Mouse (Mus musculus) inflammation-experienced regulatory T-cells (primary cell): Measurements from ENCODE around the gene Vsir. TPM values are rescaled to one million over a fixed set of nuclear protein-coding genes. Genes with fewer than 3 reads are reported as not detected.

Experiments used
- polyA plus RNA-seq, 2 experiments: library from polyadenylated mRNA; unstranded; fragments of 100-300 nt; shearing (Covaris generic); gene quantifications; one replicate each; pipeline ENCODE4 v1.2.1; 2017

Vsir gene
- 100 to 1,000 TPM; 228 to 257 TPM for polyA plus RNA-seq

GRCm38 (mm10) chr10:60346701-60347405, at the start of gene Vsir:
TSS of gene Vsir (plus strand) at chr10:60346851.

DNA sequence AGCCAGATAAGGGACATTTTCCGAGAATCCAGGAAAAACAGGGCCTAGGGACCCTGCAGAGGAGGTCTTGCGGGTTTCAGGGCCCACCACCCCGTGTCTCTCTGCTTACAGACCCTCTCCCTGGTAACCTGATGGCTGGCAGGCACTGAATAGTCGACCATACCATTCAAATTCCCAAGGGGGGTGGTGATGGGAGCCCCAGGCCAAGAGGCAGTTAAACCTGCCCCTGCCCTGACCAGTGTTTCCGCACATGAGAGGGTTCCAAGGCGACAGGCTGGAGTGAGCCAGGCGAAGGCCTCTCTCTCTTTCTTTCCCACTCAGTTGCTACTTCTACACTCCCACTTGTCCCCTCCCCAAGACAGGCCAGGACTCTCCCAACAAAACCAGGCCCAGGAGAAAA, 52.8 kb downstream of the Vsir start, which contains the start of gene Gm17455:
Gene Gm17455, plus strand, starts transcription at position 278 of the 400 bp plus-strand sequence.

Other genes starting within 250 kb of the Vsir start
- gene Spock2, start 240.6 kb upstream of the Vsir start, polyA plus RNA-seq, result 1 to 10 TPM; 3.1 to 7.3 TPM
- gene Chst3, start 127.6 kb upstream of the Vsir start, polyA plus RNA-seq, result 1 to 10 TPM in 1 of 2 experiments, under 1 TPM in 1; 0.18 to 2.1 TPM
- 100 to 1,000 TPM; 350 to 444 TPM for gene Psap, start 69.2 kb upstream of the Vsir start, polyA plus RNA-seq
- 1 to 10 TPM in 1 of 2 experiments, under 1 TPM in 1; 0.87 to 2.6 TPM for gene Gm17455, start 52.9 kb downstream of the Vsir start, polyA plus RNA-seq